Mouse (Mus musculus) liver, embryonic 11.5 days (tissue): ENCODE results near the gene Emb. TPM values are rescaled to one million over a fixed set of nuclear protein-coding genes. Genes with fewer than 3 reads are reported as not detected.

Experiments used
- ATAC-seq: fragments of 200-750 bp; cut with Nextera tagmentation; replicated peaks from 2 replicates; pipeline ENCODE4 v1.8.0; 2017; ENCODE audit warnings: moderate number of reproducible peaks, mild to moderate bottlenecking, moderate TSS enrichment, moderate library complexity; ENCODE audit not compliant: low FRiP score
- DNase-seq: peaks from one replicate; pipeline ENCODE4 v3.0.0-alpha.2; 2017; ENCODE audit warnings: low spot score
- H3K27ac ChIP-seq: fragments of 300-500 bp; sonication (generic); 2 replicates; pipeline ENCODE4 v1.5.1; 2014; ENCODE audit warnings: mild to moderate bottlenecking, low read depth, low read length, control low read depth
- H3K27me3 ChIP-seq: fragments of 300-500 bp; sonication (generic); replicated peaks from 2 replicates; pipeline ENCODE4 v1.6.1; 2014; ENCODE audit warnings: low read length, mixed read lengths; ENCODE audit not compliant: control insufficient read depth, insufficient read depth
- H3K36me3 ChIP-seq: fragments of 300-500 bp; sonication (generic); 2 replicates; pipeline ENCODE4 v1.6.1; 2014; ENCODE audit warnings: mild to moderate bottlenecking, low read length, moderate library complexity, mixed read lengths; ENCODE audit not compliant: control insufficient read depth, insufficient read depth
- H3K4me1 ChIP-seq: fragments of 300-500 bp; sonication (generic); replicated peaks from 2 replicates; pipeline ENCODE4 v1.6.1; 2014; ENCODE audit warnings: low read length, mixed read lengths; ENCODE audit not compliant: control insufficient read depth, insufficient read depth
- H3K4me2 ChIP-seq: fragments of 300-500 bp; sonication (generic); 2 replicates; pipeline ENCODE4 v1.6.1; 2014; ENCODE audit warnings: mild to moderate bottlenecking, control low read depth, moderate library complexity
- H3K4me3 ChIP-seq: fragments of 300-500 bp; sonication (generic); 2 replicates; pipeline ENCODE4 v1.5.1; 2014; ENCODE audit warnings: low read depth, low read length, control low read depth
- H3K9ac ChIP-seq: fragments of 300-500 bp; sonication (generic); 2 replicates; pipeline ENCODE4 v1.6.1; 2014; ENCODE audit warnings: low read depth, low read length, control low read depth
- H3K9me3 ChIP-seq: fragments of 300-500 bp; sonication (generic); 2 replicates; pipeline ENCODE4 v1.6.1; 2016; ENCODE audit warnings: low read length, inconsistent platforms, mixed read lengths; ENCODE audit not compliant: control insufficient read depth
- WGBS: fragments of 180-500 bp; shearing (Covaris S2); extraction: QIAGEN DNeasy Blood & Tissue Kit; methylation state at CpG from one replicate; pipeline ENCODE4 v1.1.7; 2014; 5-methylcytosine and 5-hydroxymethylcytosine counted together
- polyA plus RNA-seq: library from polyadenylated mRNA; unstranded; fragments of >200 nt; fragmentation: Nextera tagmentation; extraction: Ambion mirVana; gene quantifications from 2 replicates; pipeline ENCODE4 v1.2.1, GENCODE M21; 2014

The Emb gene
- polyA plus RNA-seq, 1 experiment from 2014 or later: 27.4 TPM

GRCm38 (mm10) chr13:117216752-117217363 lies 8.5 kb downstream of the Emb start:
- Histone ChIP-seq H3K4me3 (no peak overlapping the region), H3K4me1 (peaks cover 6% of the 10 kb centered on the region; the same call in 1 of the 2 replicates), H3K27me3 (peaks cover 15% of the 10 kb centered on the region), H3K9me3 (no peaks in the 10 kb centered on the region), H3K9ac (no peak overlapping the region), H3K27ac (no peak overlapping the region), H3K4me2 (no peak overlapping the region), H3K36me3 (no peaks in the 10 kb centered on the region)
- 23% methylated on average over 9 of the region's 9 CpGs for WGBS
- ATAC-seq (no peak), DNase-seq (no peak)

- Histone ChIP-seq H3K27ac (no peak overlapping the region), H3K4me2 (no peak overlapping the region), H3K36me3 (no peaks in the 10 kb centered on the region), H3K9ac (no peak overlapping the region), H3K4me1 (peaks cover 6% of the 10 kb centered on the region; the same call in 1 of the 2 replicates), H3K27me3 (peaks cover 15% of the 10 kb centered on the region), H3K9me3 (no peaks in the 10 kb centered on the region), H3K4me3 (no peak overlapping the region)
- no peak for DNase-seq
- 49% methylated on average over 11 of the region's 11 CpGs for WGBS
- ATAC-seq: no peak
Observed at GRCm38 (mm10) chr13:117217621-117218020, 9.3 kb downstream of the Emb start.

DNA sequence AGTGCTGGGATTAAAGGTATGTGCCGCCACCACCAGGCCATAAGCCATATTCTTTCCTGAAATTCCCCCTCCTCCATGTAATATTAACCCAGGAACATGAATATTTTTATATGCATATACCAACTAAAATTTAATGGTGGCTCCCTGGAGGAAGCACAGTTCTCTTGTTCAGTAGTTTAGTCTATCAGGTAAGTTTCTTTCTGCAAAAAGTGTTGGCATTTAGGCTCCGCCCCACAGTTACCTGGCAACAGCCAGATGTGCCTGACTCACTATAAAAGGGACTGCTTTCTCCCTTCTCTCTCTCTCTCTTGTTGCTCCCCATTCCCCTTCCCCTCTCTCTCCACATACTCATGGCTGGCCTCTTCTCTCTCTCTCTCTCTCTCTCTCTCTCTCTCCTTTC lies 9.8 kb downstream of the Emb start:
- H3K4me3 ChIP-seq: no peak overlapping the region
- no peak overlapping the region for H3K27ac ChIP-seq
- WGBS: 85% methylated on average over 2 of the region's 2 CpGs
- H3K4me1 ChIP-seq: peaks cover 6% of the 10 kb centered on the region; the same call in 1 of the 2 replicates
- H3K36me3 ChIP-seq: no peaks in the 10 kb centered on the region
- H3K9me3 ChIP-seq: no peaks in the 10 kb centered on the region
- no peak overlapping the region for H3K4me2 ChIP-seq
- DNase-seq (no peak), ATAC-seq (no peak)
- no peak overlapping the region for H3K9ac ChIP-seq
- peaks cover 15% of the 10 kb centered on the region for H3K27me3 ChIP-seq

DNA sequence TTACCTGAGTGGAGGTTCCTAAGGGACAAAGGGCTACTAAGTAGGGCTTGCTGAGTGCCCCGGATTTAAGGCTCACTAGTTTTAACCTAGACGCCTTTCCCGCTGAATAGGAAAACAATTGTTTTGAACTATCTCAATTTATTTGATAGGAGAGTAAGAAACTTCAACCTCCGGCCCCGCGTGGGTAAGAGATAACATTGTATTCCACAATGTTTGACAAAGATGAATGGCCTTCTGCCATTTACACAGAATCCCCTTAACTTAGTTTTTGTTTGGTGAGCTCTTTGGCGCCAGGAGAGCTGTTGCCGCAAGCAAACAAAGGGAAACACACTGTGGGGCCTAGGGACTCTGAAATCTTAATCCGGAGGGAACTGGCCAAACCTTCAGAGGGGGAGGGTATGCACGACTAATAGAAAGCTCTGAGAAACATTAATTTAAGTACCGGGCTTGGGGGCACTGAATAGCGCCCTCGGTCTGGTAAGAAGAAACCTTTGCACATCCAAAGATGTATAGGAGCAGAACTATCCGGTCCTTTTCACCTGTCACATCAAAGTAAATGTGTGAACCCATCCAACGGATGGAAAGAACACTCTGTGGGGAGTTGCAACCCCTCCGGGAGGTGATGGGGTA lies 11.7 kb downstream of the Emb start:
- ATAC-seq: no peak
- Histone ChIP-seq H3K4me1 (peaks cover 6% of the 10 kb centered on the region; the same call in 1 of the 2 replicates), H3K4me3 (peak overlapping the region; percentile 65), H3K9me3 (no peaks in the 10 kb centered on the region), H3K27ac (no peak overlapping the region), H3K27me3 (peaks cover 15% of the 10 kb centered on the region), H3K9ac (peak overlapping the region; percentile 57; the same call in 1 of the 2 replicates), H3K4me2 (peak overlapping the region; percentile 91), H3K36me3 (no peaks in the 10 kb centered on the region)
- WGBS: 11% methylated on average over 16 of the region's 16 CpGs
- DNase-seq: no peak

GRCm38 (mm10) chr13:117220501-117221321 lies 12.4 kb downstream of the Emb start, which contains the start of gene Gm17509:
Gm17509 (minus strand) TSS chr13:117221075.
- Histone ChIP-seq H3K9me3 (no peaks in the 10 kb centered on the region), H3K27ac (peak within 1 kb of the TSS; percentile 55), H3K27me3 (peaks cover 15% of the 10 kb centered on the region), H3K9ac (peak within 1 kb of the TSS; percentile 57), H3K36me3 (no peaks in the 10 kb centered on the region), H3K4me3 (peak within 1 kb of the TSS; percentile 65), H3K4me1 (0 out of 2 replicates have a peak, but pooled peaks cover 4% of the 10 kb centered on the region), H3K4me2 (peak within 1 kb of the TSS; percentile 91)
- peak; percentile 73 for DNase-seq
- WGBS: under 1% methylated on average over 66 of the region's 67 CpGs
- ATAC-seq: peak; percentile 69

DNA sequence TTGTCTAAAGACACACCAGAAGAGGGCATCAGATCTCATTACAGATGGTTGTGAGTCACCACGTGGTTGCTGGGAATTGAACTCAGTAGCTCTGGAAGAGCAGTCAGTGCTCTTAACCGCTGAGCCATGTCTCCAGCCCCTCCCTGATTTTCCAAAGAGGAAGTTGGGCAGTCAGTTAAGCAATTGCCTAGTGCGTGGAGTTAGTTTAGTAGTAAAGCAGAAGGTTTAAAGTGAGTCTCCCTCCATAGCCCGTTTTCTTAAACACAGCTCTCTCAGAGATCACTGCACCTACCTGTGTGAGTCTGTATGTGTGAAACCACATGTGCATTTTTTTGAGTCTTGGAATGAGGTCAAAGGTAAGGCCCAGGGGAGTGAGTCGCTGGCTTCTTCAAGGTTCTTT lies 14.8 kb downstream of the Emb start:
- no peaks in the 10 kb centered on the region for H3K36me3 ChIP-seq
- peaks cover 15% of the 10 kb centered on the region for H3K27me3 ChIP-seq
- H3K4me3 ChIP-seq: no peak overlapping the region
- no peak overlapping the region for H3K9ac ChIP-seq
- 35% methylated on average over 5 of the region's 5 CpGs for WGBS
- H3K9me3 ChIP-seq: no peaks in the 10 kb centered on the region
- H3K27ac ChIP-seq: no peak overlapping the region
- H3K4me2 ChIP-seq: no peak overlapping the region
- DNase-seq: no peak
- no peaks in the 10 kb centered on the region for H3K4me1 ChIP-seq
- ATAC-seq: no peak

GRCm38 (mm10) chr13:117224901-117225300 lies 16.6 kb downstream of the Emb start:
- H3K27me3 ChIP-seq: peaks cover 15% of the 10 kb centered on the region
- WGBS: 69% methylated on average over 2 of the region's 2 CpGs
- H3K9me3 ChIP-seq: no peaks in the 10 kb centered on the region
- no peak overlapping the region for H3K27ac ChIP-seq
- DNase-seq (no peak), ATAC-seq (no peak)
- no peak overlapping the region for H3K4me2 ChIP-seq
- no peaks in the 10 kb centered on the region for H3K4me1 ChIP-seq
- H3K36me3 ChIP-seq: no peaks in the 10 kb centered on the region
- no peak overlapping the region for H3K9ac ChIP-seq
- no peak overlapping the region for H3K4me3 ChIP-seq

DNA sequence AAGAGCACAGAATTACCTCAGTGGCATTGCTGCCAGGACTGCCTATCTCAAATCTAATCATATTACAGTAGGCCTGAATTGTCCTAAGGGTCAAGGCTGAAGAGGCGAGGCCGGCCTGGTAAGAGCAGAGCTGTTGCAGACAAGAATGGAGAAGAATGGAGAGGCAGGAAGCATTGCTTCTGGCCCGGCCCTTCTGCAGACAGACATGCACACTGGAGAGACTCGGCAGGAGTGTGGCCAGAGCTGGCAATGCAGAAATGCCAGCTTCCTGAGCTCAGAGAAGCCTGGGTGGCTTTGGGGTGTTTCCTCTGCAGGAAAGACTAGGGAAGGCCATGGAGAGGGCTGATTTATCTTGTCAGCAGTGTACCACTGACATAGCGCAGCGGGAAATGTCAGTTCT lies 17.2 kb downstream of the Emb start:
- H3K27me3 ChIP-seq: peaks cover 12% of the 10 kb centered on the region
- 59% methylated on average over 6 of the region's 6 CpGs for WGBS
- DNase-seq (no peak), ATAC-seq (no peak)
- H3K36me3 ChIP-seq: no peaks in the 10 kb centered on the region
- H3K4me2 ChIP-seq: no peak overlapping the region
- H3K9ac ChIP-seq: no peak overlapping the region
- H3K27ac ChIP-seq: no peak overlapping the region
- H3K9me3 ChIP-seq: no peaks in the 10 kb centered on the region
- H3K4me1 ChIP-seq: no peaks in the 10 kb centered on the region
- no peak overlapping the region for H3K4me3 ChIP-seq
